In genomic region chr8:79281376-79281890, GRCm38 (mm10) we compare ENCODE assay signal across 25 mouse cellular contexts. TPM values are rescaled to one million over a fixed set of nuclear protein-coding genes. Genes with fewer than 3 reads are reported as not detected.
"Had no signal": no experiment of that assay in that cellular context is flagged by ENCODE, and none has a peak within 500 bp of the region (broad histone marks: within the 10 kb centered on the region; RNA-seq: fewer than 3 reads in every experiment).

No protein-coding gene starts in this region.

- ATAC-seq: liver, postnatal 0 days; lung, postnatal 0 days; midbrain, embryonic 13.5 days; midbrain, embryonic 15.5 days had no signal

- H3K4me3 ChIP-seq: liver, embryonic 15.5 days; lung, embryonic 15.5 days; megakaryocyte, embryonic 14.5 days; midbrain, embryonic 13.5 days; midbrain, embryonic 15.5 days; neural tube, embryonic 12.5 days; stomach, embryonic 15.5 days had no signal

- H3K4me1 ChIP-seq: liver, embryonic 15.5 days; megakaryocyte, embryonic 14.5 days; midbrain, embryonic 13.5 days; midbrain, embryonic 15.5 days; neural tube, embryonic 12.5 days; stomach, embryonic 15.5 days had no signal

- H3K27ac ChIP-seq: liver, embryonic 15.5 days; lung, embryonic 15.5 days; macrophage; midbrain, embryonic 13.5 days; midbrain, embryonic 15.5 days; neural tube, embryonic 12.5 days; stomach, embryonic 15.5 days; stomach, postnatal 0 days had no signal

- DNase-seq: liver, postnatal 0 days; lung, adult 2 months; lung, postnatal 14 days; lung, postnatal 36 days; right cerebral cortex, postnatal 14 days; thymus, adult 18-20 months; thymus, postnatal 14 days; thymus, postnatal 36 days had no signal

RNA-seq across cellular contexts. Expression of gene 1700011L22Rik, which starts 33.1 kb away (rescaled TPM):
- total RNA-seq: megakaryocyte progenitor cell, adult 5-6 weeks; midbrain, postnatal 0 days; monocyte, adult 5-6 weeks; neutrophil, adult 5-6 weeks had no signal
- polyA plus RNA-seq: liver, embryonic 15.5 days; liver, postnatal 0 days; lung, adult 2 months; lung, embryonic 15.5 days; lung, postnatal 0 days; macrophage; midbrain, embryonic 11.5 days; midbrain, embryonic 13.5 days; midbrain, embryonic 15.5 days; midbrain, postnatal 0 days; neural tube, embryonic 12.5 days; neural tube, embryonic 14.5 days; spleen, adult 2 months; stomach, embryonic 15.5 days; stomach, postnatal 0 days had no signal
